Mouse (Mus musculus): ENCODE data around the gene Tmem40. TPM values are rescaled to one million over a fixed set of nuclear protein-coding genes. Genes with fewer than 3 reads are reported as not detected.

Gene Tmem40
- polyA plus RNA-seq, 1 experiment from 2014 or later = 34.2 TPM

DNA sequence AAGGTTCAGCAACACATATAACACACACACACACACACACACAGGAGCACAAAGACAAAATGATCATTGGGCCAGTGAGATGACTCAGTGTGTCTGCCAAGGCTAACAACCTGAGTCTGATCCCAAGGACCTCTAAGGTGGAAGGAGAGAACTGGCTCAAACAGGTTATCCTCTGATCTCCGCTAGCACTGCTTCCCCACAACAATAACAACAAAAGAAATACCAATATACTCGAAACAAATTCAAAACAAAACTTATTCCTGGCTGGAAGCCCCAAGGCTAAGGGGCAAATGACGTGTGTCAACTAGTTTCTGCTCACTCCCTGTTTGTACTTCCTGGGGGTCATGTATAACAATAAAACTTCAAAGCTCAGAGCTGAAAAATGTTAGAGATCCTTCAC is 74.5 kb downstream of the Tmem40 start:
- 60% methylated on average over 3 of the region's 3 CpGs for WGBS

DNA sequence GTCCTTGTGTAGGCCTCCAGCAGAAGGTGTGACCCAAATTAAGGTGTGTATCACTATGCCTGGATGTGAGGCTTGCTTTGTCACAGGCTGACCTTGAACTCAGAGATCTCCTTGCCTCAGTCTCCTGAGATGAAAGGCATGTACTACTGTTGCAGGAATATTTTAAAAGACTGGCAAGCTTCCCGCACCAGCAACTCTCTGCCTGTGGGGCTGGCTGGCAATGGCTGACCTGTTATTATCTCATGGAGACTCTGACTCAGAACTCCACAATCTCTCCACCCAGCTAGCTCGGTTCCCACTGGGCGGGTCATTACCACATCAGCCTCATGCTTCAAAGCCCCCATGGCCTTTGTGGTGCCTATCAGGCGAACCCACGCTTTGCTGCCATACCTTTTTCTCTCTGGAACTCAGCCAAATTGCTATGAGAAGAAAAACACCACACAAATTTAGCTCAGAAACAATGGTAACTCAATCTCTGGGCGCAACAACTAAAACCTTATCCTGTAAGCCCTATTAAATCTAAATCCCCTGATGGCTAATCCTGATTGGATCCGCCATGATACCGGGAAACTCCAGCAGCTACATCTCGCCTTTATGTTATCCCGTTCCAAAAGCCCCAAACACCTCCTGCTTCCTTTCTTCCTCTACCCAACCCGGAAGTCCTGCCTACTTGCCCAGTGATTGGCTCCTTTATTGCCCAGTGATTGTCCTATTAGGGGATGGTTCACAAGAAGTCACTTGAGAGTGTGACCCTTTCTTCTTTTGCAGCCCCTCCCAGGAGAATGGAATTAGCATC is 77.2 kb downstream of the Tmem40 start:
- H3K27ac ChIP-seq (ENCODE audit: low read length) = no peak overlapping the region

More for the DNA sequence above, 74.5 kb downstream of the Tmem40 start:
- Histone ChIP-seq H3K27me3 (ENCODE audit: control insufficient read depth, insufficient read depth, low read length) (no peaks in the 10 kb centered on the region), H3K36me3 (ENCODE audit: control insufficient read depth, insufficient read depth, low read length) (no peaks in the 10 kb centered on the region), H3K4me1 (ENCODE audit: control insufficient read depth, insufficient read depth, low read length) (no peaks in the 10 kb centered on the region), H3K4me2 (ENCODE audit: low read depth, low read length) (no peak overlapping the region), H3K9me3 (replicated peaks; ENCODE audit: control insufficient read depth, low read length) (no peaks in the 10 kb centered on the region; the same call in 1 of the 2 replicates), H3K27ac (ENCODE audit: low read length) (no peak overlapping the region), H3K4me3 (replicated peaks; ENCODE audit: low read length) (no peak overlapping the region), H3K9ac (ENCODE audit: low read length) (no peak overlapping the region)
- no peak for ATAC-seq (ENCODE audit: insufficient read depth, low FRiP score)

DNA sequence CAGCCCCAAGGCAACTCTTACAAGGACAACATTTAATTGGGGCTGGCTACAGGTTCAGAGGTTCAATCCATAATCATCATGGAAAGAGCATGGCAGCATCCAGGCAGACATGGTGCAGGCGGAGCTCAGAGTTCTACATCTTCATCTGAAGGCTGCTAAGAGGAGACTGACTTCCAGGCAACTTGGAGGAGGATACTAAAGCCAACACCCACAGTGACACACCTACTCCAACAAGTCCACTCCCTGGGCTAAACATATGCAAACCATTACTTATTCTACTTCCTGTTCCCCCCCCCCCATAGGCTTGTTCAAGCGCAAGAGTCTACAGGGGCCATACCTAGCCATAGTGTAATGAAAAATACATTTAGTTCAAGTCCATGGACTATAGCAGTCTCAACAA is 77.9 kb downstream of the Tmem40 start:
- Histone ChIP-seq H3K36me3 (ENCODE audit: control insufficient read depth, insufficient read depth, low read length) (no peaks in the 10 kb centered on the region), H3K9ac (ENCODE audit: low read length) (no peak overlapping the region), H3K27ac (ENCODE audit: low read length) (no peak overlapping the region), H3K4me3 (replicated peaks; ENCODE audit: low read length) (no peak overlapping the region), H3K4me1 (ENCODE audit: control insufficient read depth, insufficient read depth, low read length) (no peaks in the 10 kb centered on the region), H3K4me2 (ENCODE audit: low read depth, low read length) (no peak overlapping the region), H3K9me3 (replicated peaks; ENCODE audit: control insufficient read depth, low read length) (no peaks in the 10 kb centered on the region; the same call in 1 of the 2 replicates), H3K27me3 (ENCODE audit: control insufficient read depth, insufficient read depth, low read length) (no peaks in the 10 kb centered on the region)
- 97% methylated on average over 2 of the region's 2 CpGs for WGBS
- no peak for ATAC-seq (ENCODE audit: insufficient read depth, low FRiP score)

More for the DNA sequence above, 77.2 kb downstream of the Tmem40 start:
- Histone ChIP-seq H3K4me2 (ENCODE audit: low read depth, low read length) (no peak overlapping the region), H3K9me3 (replicated peaks; ENCODE audit: control insufficient read depth, low read length) (no peaks in the 10 kb centered on the region; the same call in 1 of the 2 replicates), H3K27me3 (ENCODE audit: control insufficient read depth, insufficient read depth, low read length) (no peaks in the 10 kb centered on the region), H3K9ac (ENCODE audit: low read length) (no peak overlapping the region), H3K4me1 (ENCODE audit: control insufficient read depth, insufficient read depth, low read length) (no peaks in the 10 kb centered on the region), H3K36me3 (ENCODE audit: control insufficient read depth, insufficient read depth, low read length) (no peaks in the 10 kb centered on the region), H3K4me3 (replicated peaks; ENCODE audit: low read length) (no peak overlapping the region)
- ATAC-seq (ENCODE audit: insufficient read depth, low FRiP score) = no peak
- 60% methylated on average over 11 of the region's 11 CpGs for WGBS

DNA sequence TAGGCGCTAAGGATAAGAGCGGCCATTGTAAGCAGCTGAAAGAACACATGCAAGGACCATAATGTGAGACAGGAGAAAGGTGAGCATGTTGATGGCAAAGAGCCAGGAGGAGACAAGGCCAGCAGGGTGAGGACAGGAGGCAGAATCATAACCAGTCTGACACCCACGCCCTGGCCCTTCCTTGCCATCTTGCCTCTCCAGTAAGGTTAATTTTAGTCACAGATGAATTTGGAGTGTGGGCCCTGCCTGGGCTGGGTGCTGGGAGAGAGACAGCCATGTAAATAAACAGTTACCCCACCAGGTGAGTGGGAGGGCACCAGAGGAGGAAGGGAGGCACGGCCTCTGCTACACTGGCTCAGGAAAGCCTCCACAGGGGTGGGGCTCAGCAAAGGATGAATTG is 81.1 kb downstream of the Tmem40 start:
- no peaks in the 10 kb centered on the region for H3K4me1 ChIP-seq (ENCODE audit: control insufficient read depth, insufficient read depth, low read length)
- no peaks in the 10 kb centered on the region for H3K9me3 ChIP-seq (replicated peaks; ENCODE audit: control insufficient read depth, low read length)
- H3K4me3 ChIP-seq (replicated peaks; ENCODE audit: low read length) = no peak overlapping the region
- no peaks in the 10 kb centered on the region for H3K36me3 ChIP-seq (ENCODE audit: control insufficient read depth, insufficient read depth, low read length)
- no peaks in the 10 kb centered on the region for H3K27me3 ChIP-seq (ENCODE audit: control insufficient read depth, insufficient read depth, low read length)
- H3K27ac ChIP-seq (ENCODE audit: low read length) = no peak overlapping the region
- 72% methylated on average over 4 of the region's 4 CpGs for WGBS
- H3K9ac ChIP-seq (ENCODE audit: low read length) = no peak overlapping the region
- H3K4me2 ChIP-seq (ENCODE audit: low read depth, low read length) = no peak overlapping the region
- no peak for ATAC-seq (ENCODE audit: insufficient read depth, low FRiP score)

Small RNA genes within 50 kb of the gene (microRNA-seq; reads per million reads assigned to microRNA genes)
- gene Mir7660 = 0.50 reads per million

Other genes with a start within 250 kb of the Tmem40 start
- 23.7 and 26.1 TPM in 2 replicates for gene Tsen2, start 217.7 kb downstream of the Tmem40 start, polyA plus RNA-seq (2015; fragmentation: Nextera tagmentation; extraction: Ambion mirVana)
- gene Mkrn2os, start 169.8 kb downstream of the Tmem40 start, polyA plus RNA-seq (2015; fragmentation: Nextera tagmentation; extraction: Ambion mirVana) = 13.3 and 15.4 TPM in 2 replicates
- gene Mkrn2, start 160.5 kb downstream of the Tmem40 start, polyA plus RNA-seq (2015; fragmentation: Nextera tagmentation; extraction: Ambion mirVana) = 27.0 and 30.4 TPM in 2 replicates
- gene Raf1, start 85.8 kb downstream of the Tmem40 start, polyA plus RNA-seq (2015; fragmentation: Nextera tagmentation; extraction: Ambion mirVana) = 76.9 and 79.1 TPM in 2 replicates
- 19.6 and 22.6 TPM in 2 replicates for gene Cand2, start 12.1 kb upstream of the Tmem40 start, polyA plus RNA-seq (2015; fragmentation: Nextera tagmentation; extraction: Ambion mirVana)
- 1,851 and 2,115 TPM in 2 replicates for gene Rpl32, start 46.3 kb upstream of the Tmem40 start, polyA plus RNA-seq (2015; fragmentation: Nextera tagmentation; extraction: Ambion mirVana)
- gene Efcab12, start 76.0 kb upstream of the Tmem40 start, polyA plus RNA-seq (2015; fragmentation: Nextera tagmentation; extraction: Ambion mirVana) = 0.60 and 0.65 TPM in 2 replicates
- 14.9 and 15.0 TPM in 2 replicates for gene Mbd4, start 91.0 kb upstream of the Tmem40 start, polyA plus RNA-seq (2015; fragmentation: Nextera tagmentation; extraction: Ambion mirVana)
- 21.0 and 21.1 TPM in 2 replicates for gene Ift122, start 91.1 kb upstream of the Tmem40 start, polyA plus RNA-seq (2015; fragmentation: Nextera tagmentation; extraction: Ambion mirVana)
- gene Rho, start 169.3 kb upstream of the Tmem40 start, polyA plus RNA-seq (2015; fragmentation: Nextera tagmentation; extraction: Ambion mirVana) = 0.09 TPM in 2 replicates
- not detected in 2 replicates for gene H1foo, start 182.5 kb upstream of the Tmem40 start, polyA plus RNA-seq (2015; fragmentation: Nextera tagmentation; extraction: Ambion mirVana)
- gene Plxnd1, start 232.6 kb upstream of the Tmem40 start, polyA plus RNA-seq (2015; fragmentation: Nextera tagmentation; extraction: Ambion mirVana) = 27.7 and 28.5 TPM in 2 replicates